Mouse (Mus musculus): ENCODE results near the gene Ptrh1.

Gene Ptrh1

DNA sequence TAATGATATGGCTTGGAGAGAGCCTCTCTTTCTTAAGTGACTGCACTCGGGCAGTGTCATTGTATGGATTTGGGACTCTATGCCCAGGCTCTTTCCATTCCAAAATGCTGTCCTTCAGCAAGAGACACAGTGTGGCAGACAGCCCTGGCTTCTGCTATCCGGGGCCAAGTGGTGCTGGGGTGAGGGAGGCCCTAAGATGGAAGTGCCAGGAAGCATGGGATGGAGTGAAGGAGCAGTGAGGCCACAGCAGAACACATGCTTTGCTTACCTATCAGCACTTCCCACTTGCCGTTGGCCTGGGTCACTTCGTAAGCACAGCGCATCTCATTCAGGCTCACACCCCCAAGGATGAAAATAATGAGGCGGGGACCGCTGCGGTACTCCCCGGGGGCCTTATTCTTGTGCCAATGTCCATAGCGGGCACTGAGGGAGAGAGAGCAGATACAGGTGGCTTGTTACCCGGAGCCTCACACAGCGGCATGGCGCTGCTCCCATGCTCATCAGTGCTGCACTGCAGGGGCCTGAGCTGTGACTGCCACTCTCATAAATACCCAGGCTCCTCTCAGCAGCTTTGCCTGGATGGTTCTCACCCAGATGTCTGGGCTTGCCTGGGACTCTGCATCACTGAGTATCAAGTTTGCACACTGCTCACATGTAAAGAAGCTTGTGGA lies 20.3 kb downstream of the Ptrh1 start:
- no peak for ATAC-seq (ENCODE audit: low TSS enrichment)

DNA sequence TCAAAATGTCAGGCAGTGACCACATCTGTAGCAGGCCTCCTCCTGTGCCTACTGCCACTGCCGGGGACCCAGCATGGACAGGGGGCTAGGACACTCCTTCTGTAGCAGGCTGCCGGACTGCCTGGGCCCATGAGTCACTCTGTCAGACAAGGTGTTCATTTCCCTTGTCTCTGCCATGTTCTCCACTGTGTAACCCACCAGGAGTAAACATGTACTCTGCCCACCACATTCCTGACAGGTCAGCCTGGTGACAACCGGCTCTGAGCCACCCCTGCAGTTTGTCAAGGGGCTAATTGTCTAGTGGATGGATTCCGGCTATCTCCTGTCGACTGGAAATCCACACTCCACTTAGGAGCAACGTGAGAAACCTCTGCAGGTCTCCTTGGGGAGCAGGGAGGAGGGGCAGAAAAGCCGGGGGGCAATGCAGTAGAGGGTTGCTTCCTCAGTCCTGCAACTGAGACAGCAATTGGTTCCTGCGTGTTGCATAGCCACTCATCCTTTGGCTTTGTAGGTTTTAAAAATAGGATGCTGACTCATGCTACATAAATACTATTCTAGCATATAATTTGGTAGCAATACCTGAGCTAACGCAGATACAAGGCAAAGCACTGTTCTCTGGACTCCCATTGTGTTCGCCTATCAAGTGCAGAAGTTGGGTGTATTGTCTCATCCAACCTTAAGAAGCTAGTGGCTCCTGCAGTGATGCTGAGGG lies 22.8 kb downstream of the Ptrh1 start:
- ATAC-seq (ENCODE audit: low TSS enrichment), result peak; percentile 75

DNA sequence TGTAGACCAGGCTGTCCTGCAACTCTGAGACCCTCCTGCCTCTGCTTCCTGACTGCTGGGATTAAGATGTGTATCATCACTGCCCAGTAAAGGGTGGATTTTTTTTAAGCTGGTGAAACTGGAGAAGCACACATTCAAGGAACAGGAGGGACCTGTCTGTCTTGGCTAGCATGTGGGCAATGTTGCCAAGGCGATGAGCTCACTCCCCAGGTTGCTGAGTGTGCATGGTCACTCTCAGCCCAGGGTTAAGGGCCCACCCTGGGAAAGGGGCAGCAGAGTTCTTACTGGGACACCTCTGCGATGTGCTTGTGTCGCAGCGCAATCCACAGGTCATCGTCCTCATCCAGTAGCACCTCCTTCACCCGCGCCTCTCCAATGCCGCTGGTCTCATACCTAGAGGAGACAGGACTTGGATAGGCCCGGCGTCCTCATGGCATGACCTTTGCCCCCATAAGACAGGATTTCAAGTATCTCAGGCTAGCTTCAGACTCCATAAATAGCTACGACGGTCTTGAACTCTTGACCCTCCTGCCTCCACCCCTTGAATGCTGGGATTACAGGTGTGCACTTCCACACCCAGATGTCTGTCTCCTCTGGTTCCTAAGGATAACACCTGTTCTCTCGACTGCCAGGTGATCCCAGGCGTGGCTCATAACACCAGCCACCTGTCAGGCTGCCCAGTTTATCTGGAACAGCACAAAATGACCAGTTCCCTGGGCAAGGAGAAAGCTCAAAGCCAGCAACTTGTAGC lies 33.4 kb downstream of the Ptrh1 start:
- ATAC-seq (ENCODE audit: low TSS enrichment), result no peak

DNA sequence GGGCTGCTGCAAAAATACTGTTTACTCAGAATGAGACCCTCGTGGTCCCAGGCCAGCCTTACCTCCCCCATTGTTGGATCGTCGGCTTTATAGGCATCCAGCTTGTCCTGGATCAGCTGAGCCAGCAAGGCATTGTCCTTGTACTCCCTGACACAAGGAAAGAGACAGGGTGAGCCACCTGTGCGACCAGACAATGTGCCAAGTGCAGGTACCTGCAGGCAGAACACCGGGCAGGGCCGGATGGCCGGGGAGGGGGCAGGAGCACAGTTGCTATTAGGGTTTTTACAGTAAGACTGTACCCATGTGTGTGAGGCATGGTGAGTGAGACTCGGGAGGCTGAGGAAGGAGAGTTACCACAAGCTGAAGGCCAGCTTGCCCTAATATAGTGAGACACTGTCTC lies 36.4 kb downstream of the Ptrh1 start:
- ATAC-seq (ENCODE audit: low TSS enrichment), result no peak

DNA sequence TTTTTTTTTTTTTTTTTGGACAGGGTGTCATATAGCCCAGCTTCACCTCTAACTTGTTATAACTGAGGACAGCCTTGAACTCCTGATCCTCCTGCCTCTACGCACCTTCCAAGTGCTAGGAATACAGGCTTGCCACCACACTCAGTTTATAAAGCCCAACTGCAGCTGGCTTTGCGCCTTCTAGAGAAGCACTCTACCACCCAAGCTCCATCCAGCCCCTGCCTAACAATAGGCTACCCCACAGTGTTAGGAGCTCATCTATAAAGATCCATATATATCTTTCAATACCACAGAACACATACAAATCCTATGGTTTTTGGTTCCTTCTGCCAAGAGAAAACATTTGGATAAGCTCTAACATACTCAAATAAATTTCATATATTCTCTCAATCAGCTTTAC lies 40.9 kb downstream of the Ptrh1 start:
- no peak for ATAC-seq (ENCODE audit: low TSS enrichment)

DNA sequence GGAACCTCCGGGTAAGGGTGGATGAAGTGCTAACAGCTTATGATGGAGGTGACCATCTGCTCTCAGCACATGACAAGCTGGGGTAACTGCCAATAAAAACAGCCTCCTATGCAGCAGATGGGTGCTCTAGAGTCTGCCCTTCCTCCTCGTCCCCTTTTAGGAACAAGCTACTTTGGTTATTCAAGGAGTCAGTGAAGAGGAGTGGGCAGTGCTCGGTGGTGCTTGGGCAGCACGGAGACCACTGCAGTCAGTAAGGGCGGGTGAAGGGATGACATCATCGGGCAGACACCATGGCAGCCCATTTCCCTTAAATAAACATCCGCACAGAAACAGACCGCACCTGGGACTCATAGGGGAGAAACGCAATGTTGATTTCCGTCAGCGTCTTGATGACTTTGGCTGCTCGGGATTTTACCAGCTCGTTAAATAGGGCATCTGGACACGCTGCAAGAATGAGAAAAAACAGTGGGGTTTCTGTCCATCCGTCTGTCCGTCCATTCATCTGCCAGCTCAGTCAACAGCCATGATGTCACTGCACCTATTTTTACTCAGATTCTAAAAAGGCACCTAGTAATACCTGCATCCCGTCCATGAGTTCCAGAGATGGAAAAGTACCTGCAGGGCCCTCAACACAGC lies 41.5 kb downstream of the Ptrh1 start:
- ATAC-seq (ENCODE audit: low TSS enrichment), result peak; percentile 78

DNA sequence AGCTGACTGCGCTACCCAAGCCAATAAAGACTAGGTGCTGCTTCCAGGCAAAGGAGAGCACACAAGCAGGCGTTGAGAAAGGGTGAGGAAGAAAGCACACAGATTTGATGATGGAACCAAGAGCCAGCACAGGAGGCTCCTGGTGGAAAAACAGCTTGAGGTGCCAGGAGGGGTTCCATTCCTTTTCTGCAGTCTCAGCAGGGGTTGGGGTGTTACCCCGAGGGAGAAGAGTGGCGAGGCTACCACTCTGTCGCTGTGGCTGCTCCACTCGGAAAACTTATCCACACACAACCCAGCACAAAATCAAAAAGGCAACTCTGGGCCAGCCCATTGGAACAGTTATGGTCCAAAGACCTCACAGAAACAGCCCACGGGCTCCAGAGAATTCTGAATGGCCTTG lies 42.0 kb downstream of the Ptrh1 start:
- peak; percentile 25; the same call in 1 of the 2 replicates for ATAC-seq (ENCODE audit: low TSS enrichment)

DNA sequence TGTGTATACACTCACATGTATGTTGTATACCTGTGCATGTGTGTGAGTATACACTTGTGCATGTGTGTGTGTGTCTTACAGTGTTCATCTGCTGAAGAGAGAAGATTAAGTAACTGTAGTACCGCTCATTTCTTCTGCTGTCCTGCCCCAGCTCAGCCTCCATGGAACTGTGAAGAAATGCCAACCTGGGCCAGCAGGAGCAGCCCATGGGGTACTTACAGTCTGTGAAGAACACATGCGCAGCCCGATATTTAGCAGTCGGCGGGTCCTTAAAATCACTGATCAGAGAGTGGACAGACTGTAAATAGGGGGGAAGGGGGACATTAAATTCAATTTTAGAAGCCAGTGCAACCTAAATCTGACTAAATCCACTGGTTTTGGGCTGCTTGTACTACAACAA lies 42.6 kb downstream of the Ptrh1 start:
- no peak for ATAC-seq (ENCODE audit: low TSS enrichment)

DNA sequence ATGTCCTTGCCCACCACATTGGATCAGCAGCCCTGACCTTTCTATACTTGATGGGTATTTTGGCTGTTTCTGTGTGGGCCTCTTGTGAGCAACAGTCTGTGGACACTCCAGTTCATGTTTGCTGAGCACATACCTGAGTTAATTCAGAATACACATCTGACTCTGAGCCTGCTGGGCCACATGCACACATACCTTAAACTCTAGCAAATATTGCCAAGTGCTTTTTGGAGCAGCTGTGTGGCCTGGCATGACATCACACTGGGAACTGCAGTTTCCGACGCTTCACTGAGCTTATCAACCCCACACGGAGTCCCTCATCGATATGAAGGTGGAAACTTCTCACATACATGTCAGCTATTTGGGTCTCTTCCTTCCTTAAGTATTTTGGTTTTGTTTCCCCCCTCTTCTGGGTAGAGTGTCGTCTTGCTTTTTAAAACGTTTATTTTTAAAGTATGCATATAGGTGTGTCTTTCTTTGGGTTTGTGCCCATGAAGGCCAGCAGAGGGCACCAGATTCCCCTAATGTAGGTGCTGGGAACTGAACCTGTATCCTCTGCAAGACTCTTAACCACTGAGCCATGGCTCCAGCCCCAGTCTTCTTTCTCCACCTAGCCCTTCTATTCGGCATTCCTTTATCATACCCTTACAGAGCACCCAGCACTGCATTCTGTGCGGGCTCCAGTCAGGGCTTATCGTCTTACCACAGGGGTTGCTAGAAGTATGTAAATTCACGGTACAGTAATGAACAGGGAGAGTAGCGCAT lies 45.6 kb downstream of the Ptrh1 start:
- no peak for ATAC-seq (ENCODE audit: low TSS enrichment)

DNA sequence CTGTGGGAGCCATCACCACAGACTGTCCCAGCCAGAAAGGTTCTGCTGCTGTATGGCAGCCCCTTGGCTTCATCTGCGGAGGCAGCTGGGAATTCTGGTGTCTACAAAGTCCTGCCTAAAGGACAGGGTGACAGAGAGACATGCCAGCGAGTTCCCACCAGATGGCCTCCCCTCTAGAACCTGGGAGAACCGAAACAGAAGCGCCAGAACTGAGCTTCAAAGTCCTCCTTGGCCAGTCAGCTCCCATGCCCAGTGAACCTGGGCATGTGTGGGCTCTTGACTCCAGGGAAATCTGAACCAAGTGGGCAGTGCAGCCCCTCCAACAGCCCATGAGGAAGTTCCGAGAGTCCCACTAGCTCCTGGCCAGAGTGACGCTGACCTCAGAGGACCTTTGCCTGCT lies 47.1 kb downstream of the Ptrh1 start:
- ATAC-seq (ENCODE audit: low TSS enrichment), result no peak

DNA sequence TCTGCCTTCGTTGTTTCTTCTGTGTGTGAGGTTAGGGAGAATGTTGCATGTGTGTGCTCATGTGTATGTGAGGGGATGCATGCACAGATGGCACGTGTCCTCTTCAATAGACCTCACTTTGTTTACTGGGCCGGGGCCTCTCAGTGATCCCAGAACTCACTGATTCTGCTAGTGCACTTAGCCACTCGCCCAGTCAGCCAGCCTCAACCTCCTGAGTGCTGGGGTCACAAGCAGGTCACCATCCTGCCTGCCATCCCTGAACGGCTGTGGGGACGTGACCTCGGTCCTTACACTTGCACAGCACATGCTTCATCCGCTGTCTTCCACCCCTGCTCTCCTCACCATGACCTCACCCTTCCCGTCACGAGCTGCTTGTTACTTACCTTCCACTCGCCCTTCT lies 47.6 kb downstream of the Ptrh1 start:
- ATAC-seq (ENCODE audit: low TSS enrichment), result 0 out of 2 replicates have a peak, but pooled peaks have one; percentile 2

DNA sequence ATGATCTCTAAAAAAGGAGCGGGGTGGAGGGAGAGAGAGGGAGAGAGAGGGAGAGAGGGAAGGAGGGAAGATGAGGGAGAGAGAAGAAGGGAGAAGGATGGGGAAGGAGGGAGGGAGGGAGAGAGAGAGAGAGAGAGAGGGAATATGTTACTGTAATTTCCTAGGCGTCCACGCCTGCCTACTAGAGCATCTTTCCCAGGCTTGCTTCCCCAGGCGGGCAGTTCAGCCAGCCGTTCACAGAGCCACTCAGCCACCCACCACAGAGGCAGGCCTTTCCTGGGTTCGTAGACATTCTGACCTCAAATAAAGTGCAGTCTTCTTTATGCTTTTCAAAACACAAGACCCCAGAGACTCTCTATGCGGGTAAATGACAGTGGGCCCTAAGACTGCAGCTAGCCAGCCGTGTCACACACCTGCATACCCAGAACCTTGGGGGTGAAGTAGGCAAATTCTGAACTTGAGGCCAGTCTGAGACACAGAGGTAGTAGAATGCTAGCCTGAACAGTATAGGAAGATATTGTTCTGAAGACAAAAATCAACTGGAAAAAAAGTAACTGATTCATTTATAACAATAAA lies 48.1 kb downstream of the Ptrh1 start:
- ATAC-seq (ENCODE audit: low TSS enrichment), result peak; percentile 52; the same call in 1 of the 2 replicates

DNA sequence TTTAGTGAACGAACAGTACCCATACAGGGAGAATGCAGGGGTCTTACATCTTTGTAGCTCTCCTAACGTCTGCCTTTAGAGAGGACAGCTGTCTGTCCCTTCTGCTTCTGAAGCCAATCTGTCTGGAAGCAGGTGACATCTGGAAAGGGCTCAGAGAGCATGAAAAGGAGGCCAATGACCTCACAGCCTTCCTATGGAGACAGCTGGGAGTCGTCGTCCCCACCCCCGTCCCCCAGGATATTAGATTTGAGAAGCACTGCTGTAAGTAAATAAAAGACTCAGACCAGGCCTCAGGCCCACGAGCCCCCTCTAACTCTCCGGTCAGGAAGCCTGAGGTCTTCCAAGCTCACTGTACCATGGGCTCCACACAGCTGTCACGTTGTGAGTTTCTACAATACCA lies 48.6 kb downstream of the Ptrh1 start:
- no peak for ATAC-seq (ENCODE audit: low TSS enrichment)

DNA sequence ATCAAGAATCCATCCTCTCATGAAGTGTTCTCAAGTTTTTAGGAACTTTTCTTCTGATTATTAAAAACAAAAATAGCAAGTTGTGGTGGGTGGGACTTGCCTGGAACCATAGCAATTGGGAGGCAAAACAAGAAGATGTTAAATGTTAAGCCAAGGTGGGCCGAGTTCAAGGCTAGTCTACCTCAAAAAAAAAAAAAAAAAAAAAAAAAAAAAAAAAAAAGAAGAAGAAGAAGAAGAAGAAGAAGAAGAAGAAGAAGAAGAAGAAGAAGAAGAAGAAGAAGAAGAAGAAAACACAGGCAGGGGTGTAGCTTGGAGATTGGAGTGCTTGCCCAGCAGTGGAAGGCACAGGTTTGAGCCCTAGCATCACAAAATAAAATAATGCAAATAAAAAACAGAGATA lies 49.2 kb downstream of the Ptrh1 start:
- no peak for ATAC-seq (ENCODE audit: low TSS enrichment)

DNA sequence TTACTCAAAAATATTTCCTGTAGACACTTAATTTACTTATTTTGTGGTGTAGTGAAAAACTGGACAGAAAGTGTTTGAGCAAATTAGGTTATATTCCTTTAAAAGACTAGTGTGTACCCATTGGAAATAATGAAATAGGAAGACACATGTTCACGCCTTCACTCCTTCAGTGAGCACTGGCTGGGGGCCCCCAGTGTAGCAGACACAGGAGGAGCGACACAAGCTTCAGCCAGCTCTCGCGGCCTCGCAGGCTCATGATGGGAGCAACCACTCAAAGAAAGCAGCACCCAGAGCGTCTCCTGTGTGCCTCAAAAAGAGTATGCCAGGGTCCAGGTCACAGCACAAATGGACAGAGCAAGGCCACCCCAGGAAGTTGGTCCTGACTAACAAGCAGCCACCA lies 50.2 kb downstream of the Ptrh1 start:
- ATAC-seq (ENCODE audit: low TSS enrichment), result no peak

Data from frontal cortex, adult (tissue).